Mouse (Mus musculus) MEL (cell line): Measurements from ENCODE around the gene Spp2. TPM values are rescaled to one million over a fixed set of nuclear protein-coding genes. Genes with fewer than 3 reads are reported as not detected.

Experiments used
- DNase-seq: peaks from one replicate; pipeline ENCODE4 v3.0.0; 2011; ENCODE audit warnings: low read depth, low spot score
- H3K27ac ChIP-seq: 2 replicates; pipeline ENCODE4 v1.5.1; 2012; ENCODE audit warnings: low read depth, mild to moderate bottlenecking, control low read depth, low read length, moderate library complexity; ENCODE audit not compliant: control insufficient read depth
- H3K27me3 ChIP-seq, 2 experiments: fragments of 150-350 bp in 1 of 2; sonication (generic) in 1 of 2; 2 replicates each; pipeline ENCODE4 v1.6.1; 2012; ENCODE audit warnings: low read length in 2 of 2, mild to moderate bottlenecking in 2 of 2, improper control_type of control experiment in 1 of 2, moderate library complexity in 1 of 2; ENCODE audit not compliant: insufficient read depth in 2 of 2, control insufficient read depth in 1 of 2
- H3K36me3 ChIP-seq, 2 experiments: 2 replicates each; pipeline ENCODE4 v1.6.1; 2012 to 2014; ENCODE audit warnings: low read length in 2 of 2, improper control_type of control experiment in 1 of 2, inconsistent platforms in 1 of 2, mild to moderate bottlenecking in 1 of 2; ENCODE audit not compliant: insufficient read depth in 2 of 2, control insufficient read depth in 1 of 2
- H3K4me1 ChIP-seq, 2 experiments: fragments of 150-350 bp in 1 of 2; sonication (generic) in 1 of 2; 2 replicates each; pipeline ENCODE4 v1.6.1; 2012; ENCODE audit warnings: low read length in 2 of 2, improper control_type of control experiment in 1 of 2, mild to moderate bottlenecking in 1 of 2; ENCODE audit not compliant: insufficient read depth in 2 of 2, control insufficient read depth in 1 of 2
- H3K4me3 ChIP-seq, 2 experiments: fragments of 150-350 bp in 1 of 2; sonication (generic) in 1 of 2; 2 replicates each; pipeline ENCODE4 v1.5.1; 2012; ENCODE audit warnings: low read depth in 2 of 2, low read length in 2 of 2, mild to moderate bottlenecking in 2 of 2, moderate library complexity in 2 of 2, control low read depth in 1 of 2, improper control_type of control experiment in 1 of 2; ENCODE audit not compliant: control insufficient read depth in 1 of 2, insufficient read depth in 1 of 2
- H3K79me2 ChIP-seq: 2 replicates; pipeline ENCODE4 v1.6.1; 2012; ENCODE audit warnings: mild to moderate bottlenecking, low read length, moderate library complexity; ENCODE audit not compliant: control insufficient read depth, poor library complexity, insufficient read depth
- H3K9ac ChIP-seq: 2 replicates; pipeline ENCODE4 v1.6.1; 2012; ENCODE audit warnings: low read depth, mild to moderate bottlenecking, control low read depth, low read length, moderate library complexity; ENCODE audit not compliant: control insufficient read depth, poor library complexity, severe bottlenecking
- H3K9me3 ChIP-seq: fragments of 150-350 bp; sonication (generic); replicated peaks from 2 replicates; pipeline ENCODE4 v1.6.1; 2012; ENCODE audit warnings: mild to moderate bottlenecking, low read length, improper control_type of control experiment, moderate library complexity; ENCODE audit not compliant: insufficient read depth
- BHLHE40 ChIP-seq: IDR thresholded peaks from 2 replicates; pipeline ENCODE4 v1.6.1; 2012; ENCODE audit warnings: low read depth, mild to moderate bottlenecking, inconsistent platforms, low read length, improper control_type of control experiment, borderline replicate concordance
- CTCF ChIP-seq, 3 experiments: IDR thresholded peaks in 2 of 3; conservative IDR thresholded peaks in 1 of 3; 2 replicates each; pipeline ENCODE4 v1.5.1; 2011 to 2012; ENCODE audit warnings: low read length in 3 of 3, low read depth in 2 of 3, mild to moderate bottlenecking in 2 of 3, improper control_type of control experiment in 1 of 3, inconsistent platforms in 1 of 3, mixed read lengths in 1 of 3, moderate library complexity in 1 of 3; ENCODE audit not compliant: control insufficient read depth in 1 of 3, insufficient read depth in 1 of 3, poor library complexity in 1 of 3, severe bottlenecking in 1 of 3
- E2F4 ChIP-seq: IDR thresholded peaks from 2 replicates; pipeline ENCODE4 v1.6.1; 2011; ENCODE audit warnings: low read depth, low read length, improper control_type of control experiment, borderline replicate concordance
- ELF1 ChIP-seq: IDR thresholded peaks from 2 replicates; pipeline ENCODE4 v1.6.1; 2014; ENCODE audit warnings: low read depth, mild to moderate bottlenecking, inconsistent platforms, low read length, improper control_type of control experiment, moderate library complexity
- EP300 ChIP-seq, 2 experiments: IDR thresholded peaks; 2 replicates each; pipeline ENCODE4 v1.6.1; 2011; ENCODE audit warnings: improper control_type of control experiment in 2 of 2, low read length in 2 of 2, low read depth in 1 of 2, mild to moderate bottlenecking in 1 of 2
- ETS1 ChIP-seq: IDR thresholded peaks from 2 replicates; pipeline ENCODE4 v1.6.1; 2012; ENCODE audit warnings: low read depth, mild to moderate bottlenecking, inconsistent platforms, low read length, improper control_type of control experiment, moderate library complexity
- GATA1 ChIP-seq: IDR thresholded peaks from 2 replicates; pipeline ENCODE4 v1.6.1; 2011; ENCODE audit warnings: low read depth, low read length, improper control_type of control experiment
- MAFK ChIP-seq: IDR thresholded peaks from 2 replicates; pipeline ENCODE4 v1.6.1; 2011; ENCODE audit warnings: low read depth, mild to moderate bottlenecking, low read length, improper control_type of control experiment, borderline replicate concordance
- MAZ ChIP-seq: IDR thresholded peaks from 2 replicates; pipeline ENCODE4 v1.6.1; 2012; ENCODE audit warnings: low read depth, mild to moderate bottlenecking, inconsistent platforms, low read length, improper control_type of control experiment
- MYB ChIP-seq: IDR thresholded peaks from 2 replicates; pipeline ENCODE4 v1.6.1; 2011; ENCODE audit warnings: mild to moderate bottlenecking, low read depth, low read length, improper control_type of control experiment
- NELFE ChIP-seq: IDR thresholded peaks from 2 replicates; pipeline ENCODE4 v1.6.1; 2011; ENCODE audit warnings: low read depth, low read length, improper control_type of control experiment
- NRF1 ChIP-seq: IDR thresholded peaks from 2 replicates; pipeline ENCODE4 v1.6.1; 2014; ENCODE audit warnings: low read depth, mild to moderate bottlenecking, inconsistent platforms, low read length, improper control_type of control experiment, moderate library complexity; ENCODE audit not compliant: poor library complexity, insufficient read depth, severe bottlenecking
- POLR2A ChIP-seq, 2 experiments: IDR thresholded peaks; 2 replicates each; pipeline ENCODE4 v1.6.1; 2011 to 2012; ENCODE audit warnings: low read length in 2 of 2, mild to moderate bottlenecking in 2 of 2, control low read depth in 1 of 2, improper control_type of control experiment in 1 of 2, low read depth in 1 of 2, moderate library complexity in 1 of 2; ENCODE audit not compliant: control insufficient read depth in 1 of 2, insufficient read depth in 1 of 2, poor library complexity in 1 of 2
- POLR2AphosphoS2 ChIP-seq: IDR thresholded peaks from 2 replicates; pipeline ENCODE4 v1.6.1; 2011; ENCODE audit warnings: low read length, improper control_type of control experiment
- SIN3A ChIP-seq: IDR thresholded peaks from 2 replicates; pipeline ENCODE4 v1.6.1; 2012; ENCODE audit warnings: low read length, improper control_type of control experiment, inconsistent platforms
- SMC3 ChIP-seq: IDR thresholded peaks from 2 replicates; pipeline ENCODE4 v1.6.1; 2011; ENCODE audit warnings: low read depth, low read length, improper control_type of control experiment
- TAL1 ChIP-seq: IDR thresholded peaks from 2 replicates; pipeline ENCODE4 v1.6.1; 2012; ENCODE audit warnings: mild to moderate bottlenecking, inconsistent platforms, low read length, moderate library complexity, mixed read lengths
- TCF12 ChIP-seq: IDR thresholded peaks from 2 replicates; pipeline ENCODE4 v1.6.1; 2014; ENCODE audit warnings: low read depth, mild to moderate bottlenecking, inconsistent platforms, low read length, improper control_type of control experiment, moderate library complexity
- ZKSCAN1 ChIP-seq: IDR thresholded peaks from 2 replicates; pipeline ENCODE4 v1.6.1; 2012; ENCODE audit warnings: low read depth, mild to moderate bottlenecking, inconsistent platforms, low read length, improper control_type of control experiment, moderate library complexity
- ZMIZ1 ChIP-seq: IDR thresholded peaks from 2 replicates; pipeline ENCODE4 v1.6.1; 2012; ENCODE audit warnings: low read depth, mild to moderate bottlenecking, inconsistent platforms, low read length, improper control_type of control experiment, moderate library complexity
- ZNF384 ChIP-seq: IDR thresholded peaks from 2 replicates; pipeline ENCODE4 v1.6.1; 2012; ENCODE audit warnings: low read depth, mild to moderate bottlenecking, inconsistent platforms, low read length, improper control_type of control experiment
- polyA plus RNA-seq, 2 experiments: library from polyadenylated mRNA; stranded (reverse) in 1 of 2; unstranded in 1 of 2; fragments of >175 nt in 1 of 2; fragments of >200 nt in 1 of 2; gene quantifications; 2 replicates each; pipeline versions ENCODE4 v1.2.1 to v1.2.4; 2012; ENCODE audit warnings: low replicate concordance in 2 of 2, low read depth in 1 of 2; ENCODE audit not compliant: insufficient read length in 2 of 2, insufficient read depth in 1 of 2, missing spikeins in 1 of 2
- total RNA-seq: library from RNA; depleted of rRNA; stranded (reverse); fragments of 300-350 nt; gene quantifications from 2 replicates; pipeline ENCODE4 v1.2.3, GENCODE M21; 2012

Gene Spp2
- total and polyA plus RNA-seq, 3 experiments: not detected

DNA sequence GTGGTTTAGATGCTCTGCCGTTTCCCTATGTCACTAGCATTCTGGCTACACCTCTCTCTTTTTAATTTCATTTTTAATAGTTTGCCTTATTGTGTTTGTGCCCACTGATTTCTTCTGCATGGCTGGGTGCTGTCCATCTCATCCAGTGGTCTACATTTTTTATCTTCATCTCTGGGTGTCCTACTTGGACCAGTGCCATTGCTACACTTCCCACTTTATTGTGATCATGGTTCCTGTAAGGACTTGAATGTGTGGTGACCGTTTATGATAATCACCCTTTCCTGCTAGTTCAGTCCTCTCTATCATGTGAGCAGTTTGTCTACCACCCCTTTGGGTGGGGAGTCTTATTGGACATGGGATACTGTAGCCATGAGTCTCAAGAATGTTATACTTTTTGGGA, 43.0 kb downstream of the Spp2 start:
- no peaks in the 10 kb centered on the region for H3K9me3 ChIP-seq
- H3K27me3 ChIP-seq: no peaks in the 10 kb centered on the region
- TF ChIP-seq ETS1: no peak
- TF ChIP-seq NRF1: no peak
- no peak for TF ChIP-seq ZMIZ1
- no peak for TF ChIP-seq MAZ
- no peak for TF ChIP-seq ZNF384
- TF ChIP-seq EP300 (IDR thresholded peaks at IDR 0.05; ENCODE audit: low read depth in 1 of 2, low read length in 2 of 2): no peak
- TF ChIP-seq POLR2AphosphoS2: no peak
- no peak for TF ChIP-seq SMC3
- TF ChIP-seq MYB: no peak
- no peak for TF ChIP-seq SIN3A
- no peak for TF ChIP-seq E2F4
- TF ChIP-seq GATA1: no peak
- TF ChIP-seq MAFK: no peak
- TF ChIP-seq, all 39 proteins: peak for 0
- DNase-seq: no peak
- 0 out of 4 replicates have a peak, but pooled peaks cover 0 to 2% of the 10 kb centered on the region in 2 experiments for H3K36me3 ChIP-seq
- H3K4me1 ChIP-seq: peaks cover 2 to 4% of the 10 kb centered on the region in 2 experiments; a peak in 1 of 4 replicates
- no peak overlapping the region for H3K27ac ChIP-seq
- H3K4me3 ChIP-seq: no peak overlapping the region
- H3K79me2 ChIP-seq: no peaks in the 10 kb centered on the region
- no peak overlapping the region for H3K9ac ChIP-seq

DNA sequence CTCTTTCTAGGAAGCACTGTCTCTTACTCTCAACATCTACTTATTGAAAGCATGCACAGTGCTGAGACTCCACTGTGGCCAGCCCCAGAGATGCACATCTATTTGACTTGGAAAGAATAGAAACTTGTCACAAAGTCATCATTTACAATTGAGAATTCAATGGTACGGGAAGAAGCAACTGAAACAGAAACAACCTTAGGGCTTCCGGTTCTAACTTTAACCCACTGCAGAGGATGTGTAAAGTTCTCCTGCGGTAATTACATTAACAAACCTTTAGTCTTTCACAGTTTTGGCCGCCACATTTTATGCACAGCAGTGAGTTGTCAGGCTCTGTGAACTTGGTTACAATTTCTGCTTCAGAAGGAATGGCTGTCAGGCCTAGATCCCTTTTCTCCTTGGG, 43.9 kb downstream of the Spp2 start:
- H3K27ac ChIP-seq: no peak overlapping the region
- no peak for TF ChIP-seq POLR2A (IDR thresholded peaks at IDR 0.05; ENCODE audit: control insufficient read depth in 1 of 2, insufficient read depth in 1 of 2, low read depth in 1 of 2, low read length in 2 of 2, poor library complexity in 1 of 2)
- TF ChIP-seq EP300 (IDR thresholded peaks at IDR 0.05; ENCODE audit: low read depth in 1 of 2, low read length in 2 of 2): no peak
- TF ChIP-seq NELFE: no peak
- no peak for TF ChIP-seq ETS1
- TF ChIP-seq TCF12: no peak
- TF ChIP-seq MYB: no peak
- no peak for TF ChIP-seq BHLHE40
- no peak for TF ChIP-seq SIN3A
- TF ChIP-seq TAL1: no peak
- no peak for TF ChIP-seq ZKSCAN1
- TF ChIP-seq ELF1: no peak
- no peak for TF ChIP-seq MAFK
- no peak for TF ChIP-seq CTCF (IDR thresholded peaks at IDR 0.05 in 2 of 3, conservative IDR thresholded peaks at IDR 0.05 in 1 of 3; ENCODE audit: control insufficient read depth in 1 of 3, insufficient read depth in 1 of 3, low read depth in 2 of 3, low read length in 3 of 3, poor library complexity in 1 of 3, severe bottlenecking in 1 of 3)

More for the DNA sequence above, 43.9 kb downstream of the Spp2 start:
- DNase-seq: no peak
- Histone ChIP-seq H3K36me3 (0 out of 4 replicates have a peak, but pooled peaks cover 0 to 2% of the 10 kb centered on the region in 2 experiments), H3K79me2 (no peaks in the 10 kb centered on the region), H3K27me3 (no peaks in the 10 kb centered on the region), H3K9ac (no peak overlapping the region), H3K4me3 (no peak overlapping the region), H3K9me3 (no peaks in the 10 kb centered on the region), H3K4me1 (peaks cover 0 to 2% of the 10 kb centered on the region in 2 experiments; a peak in 1 of 4 replicates)
